Mouse (Mus musculus): Measurements from ENCODE around the gene Stat5b.
A peak's percentile ranks its signal among the peaks of the same experiment; 100 is the strongest.

Stat5b gene

DNA sequence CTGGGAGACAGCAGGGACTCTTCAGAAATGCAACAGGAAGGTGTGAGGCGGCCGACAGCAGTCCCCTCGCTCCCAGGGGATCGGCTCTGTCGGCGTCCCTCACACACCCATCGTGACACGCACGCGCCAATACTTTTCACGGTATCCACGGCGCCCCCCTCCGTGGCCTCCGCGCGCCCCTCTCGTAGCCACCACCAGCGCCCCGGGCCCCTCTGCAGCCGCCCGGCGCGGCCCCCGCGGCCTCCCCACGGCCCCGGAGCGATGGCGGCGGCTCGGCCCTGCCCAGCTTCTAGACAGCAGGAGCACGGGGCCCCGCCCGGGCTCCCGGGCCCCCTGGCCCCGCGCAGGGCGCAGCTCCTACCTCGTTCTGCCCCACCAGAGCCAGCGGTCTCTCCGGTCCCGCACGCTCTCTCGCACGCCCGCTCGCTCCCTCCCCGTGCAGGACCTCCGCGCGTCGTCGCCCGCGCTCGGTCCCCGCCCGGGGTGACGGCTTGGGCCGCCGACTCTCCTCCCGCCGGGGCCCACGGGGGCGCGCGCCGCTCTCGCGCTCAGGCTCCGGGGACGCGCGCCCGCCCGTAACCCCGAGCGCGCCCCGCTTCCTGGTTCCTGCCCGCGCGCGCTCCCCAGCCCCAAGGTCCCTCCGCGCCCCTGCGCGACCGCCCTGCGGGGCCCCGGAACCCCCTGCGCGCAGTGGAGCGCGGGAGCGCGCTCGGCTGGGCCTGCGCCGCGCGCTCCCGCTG, at the start of gene Stat5b:
Gene Stat5b, minus strand, starts transcription at position 687 of the 740 bp plus-strand sequence.
- DNase-seq (ENCODE audit: low read depth, low spot score) = peak; percentile 42

DNA sequence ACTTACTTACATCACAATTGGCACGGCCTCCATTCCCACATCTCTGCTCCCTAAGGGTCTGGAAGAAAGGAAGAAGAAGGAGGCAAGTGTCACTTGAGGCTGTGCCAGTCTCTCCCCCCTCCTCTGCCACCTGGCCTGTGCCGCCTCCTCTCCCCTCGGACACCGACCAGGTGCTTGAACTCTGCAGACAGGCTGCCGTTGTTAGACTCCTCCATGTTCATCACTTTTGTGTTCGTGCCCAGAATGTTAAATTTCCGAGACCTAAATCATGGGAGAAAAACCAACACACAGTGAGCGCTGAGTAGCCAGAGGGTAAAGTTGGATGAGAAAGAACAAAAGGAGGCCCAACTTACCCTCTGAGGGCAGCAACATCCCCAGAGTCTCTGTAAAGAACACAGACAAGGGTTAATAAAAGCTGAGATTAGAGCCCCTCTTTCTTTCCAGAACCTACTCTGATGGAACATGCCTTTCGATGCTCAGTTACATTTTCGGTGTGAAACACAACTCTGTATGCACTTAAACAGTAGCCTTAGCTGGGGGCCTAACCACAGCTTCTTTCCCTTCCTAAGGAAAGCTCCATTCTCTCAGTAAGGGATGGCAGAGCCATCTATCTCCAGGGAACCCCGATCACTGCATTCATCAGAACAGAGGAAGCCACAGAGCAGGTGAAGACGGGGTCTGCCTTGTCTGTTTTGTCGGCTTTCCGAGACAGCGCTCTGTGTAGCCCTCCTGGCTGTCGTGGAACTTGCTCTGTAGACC, 48.1 kb upstream of the Stat5b start:
- DNase-seq (ENCODE audit: low read depth, low spot score) = no peak

DNA sequence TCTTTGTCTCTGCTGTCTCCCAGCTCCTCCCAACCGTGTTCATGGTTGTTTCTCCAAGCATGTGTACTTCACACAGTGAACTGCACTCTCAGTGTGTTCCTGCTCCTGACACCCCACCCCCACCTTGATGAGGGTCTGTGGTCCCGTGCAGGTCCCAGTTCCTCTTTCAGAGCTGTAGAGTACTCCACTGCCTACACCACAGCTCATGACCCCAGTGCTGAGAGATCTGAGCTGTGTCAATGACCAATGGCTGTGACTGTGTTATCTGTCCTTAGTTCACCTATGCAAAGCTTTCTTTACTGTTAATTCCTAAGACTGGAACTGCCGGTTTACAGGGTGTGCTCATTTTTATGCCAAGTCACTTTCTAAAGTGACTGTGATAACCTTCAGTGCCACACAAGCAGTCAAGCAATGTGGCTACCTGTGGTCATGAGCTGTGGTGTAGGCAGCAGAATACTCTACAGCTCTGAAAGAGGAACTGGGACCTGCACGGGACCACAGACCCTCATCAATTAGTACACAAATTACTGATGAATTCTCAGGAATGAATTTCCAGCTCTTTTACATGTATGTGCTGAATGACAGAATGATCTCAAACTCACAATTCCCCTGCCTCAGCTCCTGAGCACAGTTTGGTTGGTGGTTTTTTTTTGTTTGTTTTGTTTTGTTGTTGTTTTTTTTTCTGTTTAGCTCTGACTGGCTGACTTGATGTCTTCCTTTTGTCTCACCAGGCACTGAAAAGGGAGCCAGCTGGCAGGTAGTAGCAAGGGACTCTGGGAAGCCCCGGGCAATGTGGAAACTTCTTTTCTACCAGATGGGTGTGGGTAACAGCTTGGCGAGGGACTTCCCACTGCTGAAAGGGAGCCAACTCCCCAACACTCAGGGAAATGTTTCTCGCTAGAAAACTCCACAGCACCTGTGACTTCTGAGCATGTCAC, 47.0 kb upstream of the Stat5b start:
- no peak for DNase-seq (ENCODE audit: low read depth, low spot score)

DNA sequence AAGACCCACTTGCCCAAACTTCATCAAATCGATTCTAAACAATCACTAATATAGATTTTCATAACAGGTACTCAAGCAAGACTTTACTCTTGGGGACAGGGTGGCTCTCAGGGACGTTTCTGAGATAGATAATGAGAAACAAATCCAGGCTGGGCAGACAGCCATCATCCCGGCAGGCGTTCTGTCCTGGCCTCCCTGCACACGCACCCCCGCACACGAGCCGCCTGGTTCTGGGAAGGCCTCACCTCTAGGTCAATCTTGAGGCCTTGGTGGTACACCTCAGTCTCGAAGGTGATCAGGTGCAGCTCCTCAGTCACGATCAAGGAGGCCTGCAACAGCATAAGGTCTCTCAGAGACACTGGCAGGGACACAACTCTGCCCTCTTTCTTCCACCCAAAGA, 45.6 kb upstream of the Stat5b start:
- DNase-seq (ENCODE audit: low read depth, low spot score) = no peak

DNA sequence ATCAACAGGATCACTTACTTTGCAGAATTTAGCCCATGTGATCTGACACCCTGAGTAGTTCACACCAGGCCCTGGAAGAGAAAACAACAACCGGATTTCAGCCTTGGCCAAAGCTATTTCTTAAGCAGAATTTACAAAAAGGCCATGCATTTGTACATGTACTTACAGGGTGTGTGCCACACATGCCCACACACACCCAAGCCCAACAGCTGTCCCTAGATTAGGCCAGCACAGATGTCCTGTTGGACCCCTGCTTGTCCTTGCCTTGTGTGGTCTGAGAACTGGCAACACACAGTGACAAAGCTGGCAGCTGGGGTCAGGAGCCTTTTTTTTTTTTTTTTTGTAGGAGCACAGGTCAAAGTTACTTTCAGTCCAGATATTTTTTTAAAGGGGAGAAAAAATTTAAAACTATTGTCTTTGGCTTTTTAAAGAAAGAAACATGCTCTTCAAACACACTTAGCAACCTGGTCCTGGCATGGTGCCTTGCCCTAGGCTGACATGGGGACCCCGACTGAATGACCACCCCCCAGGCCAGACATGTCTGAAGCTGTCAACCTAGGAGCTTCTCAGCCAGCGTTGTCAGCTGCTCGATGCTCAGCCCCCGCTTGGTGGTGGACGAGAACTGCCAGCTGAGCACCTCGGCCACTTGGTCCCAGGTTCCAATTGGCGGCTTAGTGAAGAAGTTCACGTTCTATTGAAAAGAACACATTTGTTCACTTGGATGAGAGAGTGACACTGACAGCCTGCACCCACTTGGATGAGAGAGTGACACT, 43.8 kb upstream of the Stat5b start:
- no peak for DNase-seq (ENCODE audit: low read depth, low spot score)

DNA sequence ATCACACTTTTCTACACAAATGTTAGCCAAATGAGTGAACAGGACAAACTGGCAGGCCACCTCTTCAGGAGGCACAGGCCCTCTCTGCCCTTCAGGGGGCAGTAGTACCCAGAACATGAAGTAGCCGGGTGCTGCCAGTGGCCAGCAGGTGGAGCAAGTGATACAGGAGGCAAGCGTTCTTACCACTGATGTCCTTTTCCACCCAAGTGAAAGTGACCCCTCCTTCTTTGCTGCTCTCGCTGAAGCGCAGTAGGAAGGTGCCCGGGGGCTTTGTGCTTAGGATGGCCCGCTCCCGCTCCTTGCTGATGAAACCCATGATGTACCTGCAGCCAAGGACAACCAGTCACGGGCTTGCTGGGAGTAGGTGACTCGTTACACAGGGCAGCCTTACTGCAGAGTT, 43.0 kb upstream of the Stat5b start:
- peak; percentile 75 for DNase-seq (ENCODE audit: low read depth, low spot score)

DNA sequence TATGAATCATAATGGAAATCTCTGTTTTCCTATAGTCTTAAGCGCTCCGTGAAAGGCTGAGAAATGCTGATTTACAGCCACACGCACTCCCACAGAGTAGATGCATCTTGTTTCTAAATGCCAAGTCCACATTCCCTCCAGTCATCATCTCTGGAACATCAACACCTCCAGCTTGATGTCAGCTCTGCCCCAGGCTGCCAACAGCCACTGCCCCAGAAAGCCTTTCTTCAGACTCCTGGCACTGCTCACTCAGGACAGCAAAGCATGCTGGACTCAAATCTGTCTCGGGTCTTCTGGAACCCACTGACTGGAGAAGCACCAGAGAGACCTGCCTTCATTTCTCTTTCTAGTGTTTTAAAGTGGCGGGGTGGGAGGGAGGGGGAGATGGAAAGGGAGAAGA, 41.9 kb upstream of the Stat5b start:
- DNase-seq (ENCODE audit: low read depth, low spot score) = no peak

DNA sequence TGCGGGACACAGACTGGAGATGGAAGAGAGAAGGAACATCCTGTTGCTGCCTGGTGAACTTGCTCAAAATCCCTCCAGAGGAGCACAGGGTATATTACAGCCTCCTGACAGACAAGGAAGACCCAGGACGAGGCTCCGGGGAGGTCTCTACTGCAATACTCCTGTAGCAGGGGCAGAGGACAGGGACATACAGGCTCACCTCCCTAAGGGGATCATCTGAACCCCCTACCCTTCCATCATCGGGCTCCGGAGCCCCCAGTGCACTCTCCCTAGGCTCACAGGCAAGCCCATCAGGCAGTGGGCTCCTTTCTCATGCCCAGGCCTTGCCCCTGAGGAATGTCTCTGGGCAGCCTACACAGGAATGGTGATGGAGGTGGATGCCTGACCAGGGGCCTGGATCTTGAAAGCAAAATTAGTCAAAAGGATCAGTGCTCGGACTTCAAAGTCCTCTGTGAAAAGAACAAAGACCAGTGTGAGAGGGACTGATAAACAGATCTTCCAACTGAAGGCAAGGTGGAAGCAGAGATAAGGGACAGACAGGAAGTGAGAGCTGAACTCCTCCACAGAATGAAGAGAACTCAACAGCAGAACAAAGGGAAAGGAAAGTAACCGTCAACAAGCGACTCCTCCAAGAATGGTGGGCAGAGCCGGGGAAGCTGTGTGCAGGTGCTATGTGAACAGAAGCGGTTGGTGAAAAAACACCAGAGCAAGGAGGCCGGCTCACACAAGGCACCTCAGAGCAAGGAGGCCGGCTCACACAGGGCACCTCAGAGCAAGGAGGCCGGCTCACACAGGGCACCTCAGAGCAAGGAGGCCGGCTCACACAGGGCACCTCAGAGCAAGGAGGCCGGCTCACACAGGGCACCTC, 41.0 kb upstream of the Stat5b start:
- DNase-seq (ENCODE audit: low read depth, low spot score) = peak; percentile 60

DNA sequence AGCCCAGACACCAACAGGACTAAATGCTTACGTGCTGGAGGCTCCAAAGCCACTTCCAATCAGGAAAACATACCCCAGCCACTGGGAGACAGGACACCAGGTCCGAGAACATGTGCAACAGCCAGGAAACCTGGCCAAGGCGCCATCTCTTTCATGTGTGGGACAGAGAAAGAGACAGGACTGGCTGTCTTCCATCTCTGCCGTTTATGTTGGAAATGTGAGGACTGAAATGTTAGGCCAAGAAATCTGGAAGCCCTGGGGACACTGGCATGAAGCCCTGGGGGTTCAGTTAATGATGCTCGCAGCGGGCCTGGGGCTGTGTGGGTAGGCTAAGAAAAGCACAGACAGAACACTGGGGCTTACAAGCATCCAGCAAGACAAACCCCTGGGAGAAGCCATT, 40.0 kb upstream of the Stat5b start:
- DNase-seq (ENCODE audit: low read depth, low spot score) = no peak

DNA sequence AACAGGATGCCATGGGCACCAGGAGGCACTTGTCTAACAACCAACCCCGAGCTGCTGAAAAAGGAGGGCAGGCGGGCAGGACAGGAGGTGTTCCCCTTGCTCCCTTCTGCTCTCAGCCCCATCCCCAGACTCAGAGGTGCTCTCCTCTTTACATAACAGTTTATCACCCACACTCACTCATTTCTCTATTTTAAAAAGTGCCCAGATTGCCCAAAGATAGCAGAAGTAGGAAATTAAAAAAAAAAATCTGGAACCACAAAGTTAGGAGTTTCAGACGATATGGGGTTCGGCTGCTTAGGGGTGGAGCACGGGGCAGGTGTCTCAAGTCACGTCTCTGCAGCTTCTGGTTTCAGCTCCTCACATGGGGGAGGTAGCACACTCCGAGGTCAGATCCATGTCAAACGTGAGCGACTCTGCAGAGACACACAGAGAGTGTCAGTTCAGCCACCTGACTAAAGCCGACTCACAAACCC, 37.9 kb upstream of the Stat5b start:
- no peak for DNase-seq (ENCODE audit: low read depth, low spot score)

DNA sequence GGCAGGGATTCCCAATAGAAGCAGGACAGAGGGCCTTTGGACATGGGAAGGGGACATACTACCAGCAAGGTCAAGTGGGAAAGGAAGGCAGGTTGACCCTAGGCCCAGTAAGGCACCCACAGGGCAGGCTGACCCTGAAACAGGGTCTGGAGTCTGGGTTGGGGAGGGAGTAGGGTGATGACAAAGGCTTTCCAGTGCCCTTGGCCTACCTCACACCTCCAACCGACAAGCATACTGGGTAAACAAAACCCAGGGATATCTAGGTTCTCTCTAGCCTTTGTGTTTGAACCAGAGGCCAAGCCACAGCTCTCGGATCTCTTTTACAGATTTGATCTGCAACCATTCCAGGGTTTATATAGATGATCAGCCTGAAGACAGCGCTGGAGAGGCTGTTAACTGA, 37.2 kb upstream of the Stat5b start:
- DNase-seq (ENCODE audit: low read depth, low spot score) = no peak

DNA sequence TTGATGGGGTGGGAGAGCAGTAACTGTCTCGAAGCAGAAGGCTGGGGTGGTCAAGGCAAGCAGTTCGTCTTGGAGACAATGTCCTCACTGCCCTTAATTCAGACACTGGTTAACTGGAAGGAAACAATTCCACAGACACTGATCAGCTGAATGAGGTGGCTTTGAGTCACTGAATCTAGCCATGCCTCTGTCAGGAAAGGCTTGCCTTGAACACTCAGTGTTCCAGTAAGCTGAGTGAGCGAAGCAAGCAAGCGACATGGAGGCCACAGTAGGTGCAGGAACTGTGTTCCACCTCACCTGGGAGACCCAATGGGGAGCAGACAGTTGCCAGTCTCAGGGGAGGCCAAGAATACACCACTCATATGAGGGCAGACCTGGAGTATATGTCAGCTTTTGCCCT, 36.7 kb upstream of the Stat5b start:
- DNase-seq (ENCODE audit: low read depth, low spot score) = no peak

DNA sequence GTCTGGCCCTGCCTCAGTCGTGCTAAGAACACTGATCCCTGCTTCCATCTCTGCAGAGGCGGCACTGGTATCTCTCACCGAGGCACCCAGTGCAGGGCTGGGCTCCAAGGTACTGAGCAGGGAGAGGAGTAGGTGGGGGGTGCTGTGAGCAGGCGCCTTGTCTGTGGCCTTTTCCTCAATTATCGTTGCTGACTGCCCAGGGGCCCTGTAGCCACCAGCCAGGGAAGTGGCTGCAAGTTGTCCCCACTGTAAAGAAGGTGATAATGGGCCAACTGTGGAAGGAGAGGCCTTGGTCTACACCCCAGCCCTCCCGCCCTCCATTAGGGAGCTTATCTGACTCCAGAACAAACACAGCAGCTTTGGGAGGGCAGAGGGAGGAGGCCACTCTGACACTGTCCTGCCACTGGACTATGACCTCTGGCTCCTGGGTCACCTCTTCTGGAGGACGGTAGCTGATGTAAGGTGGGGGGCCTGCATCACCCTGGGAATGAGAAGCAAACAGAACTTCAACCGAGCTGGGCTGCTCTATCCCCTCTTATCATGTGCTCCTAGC, 35.7 kb upstream of the Stat5b start:
- no peak for DNase-seq (ENCODE audit: low read depth, low spot score)

DNA sequence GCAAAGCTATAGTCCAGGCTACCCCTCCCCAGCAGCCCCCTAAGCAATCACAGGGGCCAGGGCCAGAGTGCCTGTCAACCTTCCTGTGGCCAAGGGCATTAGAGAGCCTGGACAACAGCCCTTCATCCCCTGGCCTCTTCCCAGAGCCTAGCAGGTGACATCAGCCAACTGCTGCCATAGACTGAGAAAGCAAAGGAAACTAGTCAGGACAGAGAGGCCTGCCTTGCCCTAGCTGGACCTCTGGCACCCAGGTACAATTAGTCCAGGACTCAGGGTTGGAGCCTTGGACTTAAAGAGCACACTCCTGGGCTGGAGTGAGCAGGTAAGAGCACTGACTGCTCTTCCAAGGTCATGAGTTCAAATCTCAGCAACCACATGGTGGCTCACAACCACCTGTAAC, 34.9 kb upstream of the Stat5b start:
- DNase-seq (ENCODE audit: low read depth, low spot score) = no peak

DNA sequence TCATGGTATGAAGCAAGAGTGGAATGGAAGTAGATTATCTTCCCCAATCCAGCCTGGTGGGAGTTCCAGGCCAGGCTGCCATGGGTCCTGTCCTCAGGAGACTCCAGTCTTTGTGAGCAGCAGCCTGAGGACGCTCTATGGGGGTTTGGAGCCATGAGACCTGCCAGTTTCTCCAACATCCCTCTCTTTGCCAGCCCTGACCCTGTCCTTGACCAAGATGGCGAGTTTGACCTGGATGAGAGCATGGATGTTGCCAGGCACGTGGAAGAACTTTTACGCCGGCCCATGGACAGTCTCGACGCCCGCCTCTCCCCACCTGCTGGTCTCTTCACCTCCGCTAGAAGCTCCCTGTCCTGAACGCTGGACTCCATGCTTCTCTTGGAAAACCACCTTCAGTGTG, 33.1 kb upstream of the Stat5b start:
- no peak for DNase-seq (ENCODE audit: low read depth, low spot score)

DNA sequence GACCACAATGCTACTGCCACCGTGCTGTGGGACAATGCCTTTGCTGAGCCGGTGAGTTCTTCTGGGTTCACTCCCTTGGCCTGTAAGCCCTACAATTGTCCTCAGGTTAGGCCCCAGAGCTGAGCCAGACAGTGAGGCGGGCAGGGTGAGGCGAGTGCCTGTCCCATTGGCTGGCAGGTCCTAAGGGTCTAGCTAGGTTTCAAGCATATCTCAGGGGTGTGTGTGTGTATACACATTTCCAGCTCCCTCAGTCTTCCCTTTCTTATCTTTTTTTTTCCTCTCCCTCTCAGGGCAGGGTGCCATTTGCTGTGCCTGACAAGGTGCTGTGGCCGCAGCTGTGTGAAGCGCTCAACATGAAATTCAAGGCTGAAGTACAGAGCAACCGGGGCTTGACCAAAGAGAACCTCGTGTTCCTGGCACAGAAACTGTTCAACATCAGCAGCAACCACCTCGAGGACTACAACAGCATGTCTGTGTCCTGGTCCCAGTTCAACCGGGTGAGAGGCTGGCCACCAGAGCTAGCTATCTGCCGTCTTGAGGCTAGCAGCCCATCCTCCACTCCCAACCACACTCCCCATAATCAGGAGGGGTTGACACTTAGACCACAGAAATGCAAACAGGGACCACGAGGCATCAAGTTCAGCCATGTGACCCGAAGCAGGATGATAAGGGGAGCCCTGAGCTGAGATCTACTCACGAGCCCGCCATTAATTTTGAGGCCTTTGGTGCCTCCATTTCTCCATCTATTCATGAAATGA, 29.0 kb upstream of the Stat5b start:
- no peak for DNase-seq (ENCODE audit: low read depth, low spot score)

DNA sequence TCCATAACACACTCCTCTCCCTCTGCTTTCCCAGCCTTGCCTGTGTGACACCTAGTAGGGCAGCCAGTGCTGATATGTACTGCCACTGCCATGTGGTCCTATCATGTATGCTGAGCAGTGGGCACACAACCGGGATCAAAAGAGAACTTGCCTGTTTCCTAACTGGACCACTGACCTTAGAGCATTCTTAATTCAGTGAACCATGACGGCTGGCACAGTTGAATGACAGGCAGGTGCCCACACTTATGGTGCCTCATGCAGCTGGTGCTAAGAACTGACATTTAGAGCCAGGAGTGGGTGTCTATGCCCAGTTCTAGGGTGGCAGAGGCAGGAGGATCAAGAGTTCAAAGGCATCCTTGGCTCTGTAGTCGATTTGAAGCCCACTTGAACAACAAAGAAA, 25.2 kb upstream of the Stat5b start:
- no peak for DNase-seq (ENCODE audit: low read depth, low spot score)

DNA sequence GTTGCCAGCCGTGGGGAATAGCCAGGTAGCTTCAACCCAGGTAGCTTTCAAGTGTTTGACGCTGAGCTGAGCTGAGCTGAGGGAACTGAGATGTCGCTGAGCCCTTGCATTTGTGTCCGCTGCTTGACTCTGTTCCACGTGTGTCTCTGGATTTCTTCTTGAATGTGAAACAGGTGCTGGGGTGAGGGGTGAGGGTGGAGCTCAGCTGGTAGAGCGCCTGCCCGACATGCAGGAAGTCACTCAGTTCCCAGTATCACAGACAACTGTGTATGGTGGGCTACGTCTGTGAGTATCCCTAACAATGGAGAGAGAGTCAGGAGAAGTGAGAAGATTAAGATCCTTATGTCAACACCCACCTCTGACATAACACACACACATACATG, 20.4 kb upstream of the Stat5b start:
- no peak for DNase-seq (ENCODE audit: low read depth, low spot score)

DNA sequence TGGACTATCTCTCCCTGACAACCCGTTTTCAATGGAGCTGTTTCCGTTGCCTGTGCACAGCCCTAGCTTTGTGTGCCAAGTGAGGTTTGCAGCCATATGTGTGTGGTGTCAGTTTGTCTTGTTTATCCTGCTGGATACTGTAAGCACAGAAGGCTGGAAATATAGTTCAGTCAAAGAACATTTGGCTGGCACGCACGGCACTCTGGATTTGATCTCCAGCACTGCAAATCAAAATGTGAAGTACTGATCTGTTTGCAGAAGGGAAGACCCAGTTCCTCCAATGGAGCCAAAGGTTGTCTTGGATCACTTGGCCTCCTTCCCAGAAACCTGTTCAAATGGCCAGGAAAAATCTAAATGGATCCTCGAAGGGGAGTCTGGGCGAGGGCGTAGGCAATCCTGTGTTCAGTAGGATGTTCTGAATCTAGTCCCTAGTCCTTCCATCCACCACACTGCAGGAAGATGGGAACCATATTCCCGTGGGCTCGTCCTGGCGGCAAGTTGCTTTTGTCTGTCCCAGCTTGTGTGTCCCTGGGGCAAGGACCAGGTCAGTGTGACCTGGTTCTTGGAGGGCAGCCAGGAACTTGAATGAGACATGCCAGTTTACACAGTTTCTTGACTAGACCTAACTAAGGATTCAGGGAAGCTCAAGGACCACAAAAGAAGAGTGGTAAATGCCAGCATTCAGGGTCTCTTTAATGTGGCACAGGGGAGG, 19.9 kb upstream of the Stat5b start:
- DNase-seq (ENCODE audit: low read depth, low spot score) = no peak
